Mouse (Mus musculus) gastrocnemius, adult 8-10 months (tissue): ENCODE data around the gene Gm27021. TPM values are rescaled to one million over a fixed set of nuclear protein-coding genes. Genes with fewer than 3 reads are reported as not detected.

ENCODE experiments used
- DNase-seq, 2 experiments: peaks; one replicate each; pipeline ENCODE4 v3.0.0; 2022; ENCODE audit warnings: low spot score in 2 of 2
- total RNA-seq, 4 experiments: library from RNA; stranded (reverse); gene quantifications; 2 replicates each; pipeline ENCODE4 v1.2.4; 2022

The Gm27021 gene
- total RNA-seq, 4 experiments from 2014 or later = not detected

DNA sequence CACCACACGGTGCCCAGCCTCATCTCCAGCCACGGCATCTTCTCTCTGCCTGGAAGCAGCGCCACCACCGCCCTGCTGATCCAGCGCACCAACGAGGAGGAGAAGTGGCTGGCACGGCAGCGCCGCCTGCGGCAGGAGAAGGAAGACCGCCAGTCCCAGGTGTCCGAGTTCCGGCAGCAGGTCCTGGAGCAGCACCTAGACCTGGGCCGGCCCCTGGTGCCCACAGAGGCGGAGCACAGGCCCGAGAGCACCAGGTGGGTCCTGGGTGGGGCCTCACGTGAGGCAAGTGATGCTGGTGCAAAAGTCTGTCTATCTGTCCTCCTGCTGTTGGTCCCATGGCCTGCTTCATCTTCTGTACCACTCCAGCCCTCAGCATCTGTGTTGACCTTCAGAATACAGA, 98.8 kb downstream of the Gm27021 start:
- no peak for DNase-seq

DNA sequence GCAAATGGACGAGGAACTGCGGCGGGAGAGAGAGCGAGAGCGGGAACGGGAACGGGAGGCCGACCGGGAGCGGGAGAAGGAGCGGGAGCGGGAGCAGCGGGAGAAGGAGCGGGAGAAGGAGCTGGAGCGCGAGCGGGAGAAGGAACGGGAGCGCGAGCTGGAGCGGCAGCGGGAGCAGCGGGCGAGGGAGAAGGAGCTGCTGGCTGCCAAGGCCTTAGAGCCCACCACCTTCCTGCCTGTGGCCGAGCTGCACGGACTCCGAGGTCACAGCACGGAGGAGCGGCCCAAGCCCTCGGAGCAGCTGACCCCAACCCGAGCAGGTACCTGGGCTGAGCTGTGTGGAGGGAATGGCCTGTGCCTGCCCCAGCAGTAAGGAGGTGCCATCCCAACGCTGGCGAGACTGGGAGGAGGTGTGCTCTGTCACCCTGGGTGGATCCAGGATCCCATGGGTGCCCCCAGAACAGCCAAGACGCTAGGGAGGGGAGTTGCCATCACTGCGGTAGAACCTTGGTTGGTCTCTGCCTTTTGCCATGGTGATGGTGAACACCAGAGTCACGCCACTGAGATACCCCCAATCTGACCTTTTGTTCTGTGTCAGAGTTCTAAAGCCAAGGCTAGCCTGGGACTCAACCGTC, 99.6 kb downstream of the Gm27021 start:
- no peak for DNase-seq

DNA sequence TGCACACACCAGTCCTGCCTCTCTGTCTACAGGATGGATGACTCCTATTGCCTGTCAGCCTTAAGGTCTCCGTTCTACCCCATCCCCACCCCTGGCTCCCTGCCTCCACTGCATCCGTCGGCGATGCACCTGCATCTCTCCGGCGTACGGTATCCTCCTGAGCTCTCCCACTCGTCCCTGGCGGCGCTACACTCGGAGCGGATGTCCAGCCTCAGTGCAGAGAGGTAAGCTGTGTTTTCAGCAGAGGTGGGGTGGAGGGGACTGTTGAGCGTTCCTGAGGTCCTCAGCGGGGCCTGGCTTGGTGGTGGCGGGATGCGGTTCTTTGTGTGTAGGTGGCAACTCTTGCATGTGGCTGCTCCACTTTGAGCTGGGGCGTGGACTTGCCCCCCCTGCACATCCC, 100.1 kb downstream of the Gm27021 start:
- DNase-seq = no peak

DNA sequence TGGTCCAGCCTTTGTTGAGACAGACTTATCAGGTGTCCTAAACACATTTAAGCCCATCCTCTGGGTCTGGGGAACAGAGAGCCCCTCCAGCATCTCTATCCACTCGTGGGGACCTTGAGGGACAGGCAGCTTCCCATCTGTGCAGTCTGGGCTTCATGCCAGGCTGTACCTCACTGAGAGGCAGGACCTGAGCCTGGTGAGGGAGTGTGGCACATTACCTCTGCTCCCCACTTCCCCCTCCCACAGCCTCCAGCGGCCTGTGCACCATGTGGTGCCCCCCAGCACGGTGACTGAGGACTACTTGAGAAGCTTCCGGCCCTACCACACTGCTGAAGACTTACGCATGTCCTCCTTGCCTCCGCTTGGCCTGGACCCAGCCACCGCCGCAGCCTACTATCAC, 101.2 kb downstream of the Gm27021 start:
- no peak for DNase-seq

DNA sequence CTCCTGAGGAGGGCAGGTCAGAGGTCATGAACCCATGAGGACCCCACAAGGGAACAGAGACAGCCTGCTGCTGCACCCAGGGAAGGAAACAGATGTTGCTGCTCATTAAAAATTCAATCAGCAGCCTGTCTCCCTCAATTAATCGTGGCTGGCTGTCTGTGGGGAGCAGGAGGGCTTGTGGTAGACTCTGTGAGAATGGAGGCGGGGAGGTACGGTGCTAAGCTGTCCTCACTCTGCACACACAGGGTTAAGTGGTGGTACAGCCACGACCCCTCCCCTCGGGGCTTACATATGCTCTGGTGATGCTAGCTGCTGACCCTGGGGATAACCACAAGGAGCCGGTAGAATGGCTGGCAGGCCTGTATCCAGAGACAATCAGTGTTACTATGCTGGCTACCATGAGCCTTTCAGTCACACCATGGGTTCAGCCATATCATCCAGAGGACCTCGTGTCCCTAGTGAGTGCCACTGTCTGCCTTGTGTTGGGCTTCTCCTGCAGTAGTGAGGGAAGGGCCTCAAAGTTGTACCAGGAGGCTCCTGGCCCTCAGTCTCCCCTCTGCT, 102.6 kb downstream of the Gm27021 start:
- DNase-seq = no peak

DNA sequence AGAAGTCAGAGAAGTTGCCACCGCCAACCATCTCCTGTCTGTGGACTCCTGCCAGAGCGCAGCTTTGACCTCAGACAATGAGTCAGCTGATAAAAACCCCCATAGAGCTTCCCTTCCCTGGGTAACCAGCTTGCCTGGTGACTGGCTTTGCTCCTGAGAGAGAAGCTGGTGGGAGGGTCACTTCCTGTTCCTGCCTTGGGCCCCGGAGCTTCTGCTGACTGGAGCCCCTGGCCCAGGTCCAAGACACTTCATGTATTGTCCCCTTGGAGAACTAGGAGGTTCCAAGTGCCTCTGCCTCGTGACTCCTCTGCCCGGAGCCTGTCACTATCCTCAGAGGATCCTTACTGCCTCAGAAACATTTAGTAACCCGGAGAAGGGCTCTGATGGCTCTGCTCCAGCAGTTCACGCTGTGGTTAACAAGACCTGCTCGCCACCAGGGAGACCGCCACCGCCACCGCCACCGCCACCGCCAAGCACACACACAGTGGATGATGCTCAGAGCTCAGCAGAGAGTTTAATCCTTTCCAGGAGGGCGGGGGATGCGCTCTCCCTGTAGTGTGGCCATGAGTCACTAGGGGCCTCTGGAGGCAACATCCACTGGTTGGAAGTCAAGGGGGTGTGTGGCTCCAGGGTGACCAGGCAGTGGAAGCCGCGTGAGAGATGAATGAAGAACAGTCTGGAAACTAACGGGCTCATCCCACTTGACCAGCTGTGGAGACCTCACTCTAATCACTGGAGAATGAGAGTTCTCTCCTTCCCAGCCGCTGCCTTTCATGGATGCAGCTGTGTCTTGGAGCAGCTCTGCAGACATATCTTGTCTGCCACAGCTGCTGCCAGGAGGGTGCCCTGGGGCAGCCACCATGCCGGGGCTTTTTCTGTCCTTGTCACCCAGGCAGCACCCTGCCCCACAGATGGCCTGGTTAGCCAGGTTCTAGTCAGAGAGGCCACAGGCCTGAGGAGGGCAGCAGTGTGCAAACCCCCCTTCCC, 103.7 kb downstream of the Gm27021 start:
- peak; percentile 69 to 76 for DNase-seq

DNA sequence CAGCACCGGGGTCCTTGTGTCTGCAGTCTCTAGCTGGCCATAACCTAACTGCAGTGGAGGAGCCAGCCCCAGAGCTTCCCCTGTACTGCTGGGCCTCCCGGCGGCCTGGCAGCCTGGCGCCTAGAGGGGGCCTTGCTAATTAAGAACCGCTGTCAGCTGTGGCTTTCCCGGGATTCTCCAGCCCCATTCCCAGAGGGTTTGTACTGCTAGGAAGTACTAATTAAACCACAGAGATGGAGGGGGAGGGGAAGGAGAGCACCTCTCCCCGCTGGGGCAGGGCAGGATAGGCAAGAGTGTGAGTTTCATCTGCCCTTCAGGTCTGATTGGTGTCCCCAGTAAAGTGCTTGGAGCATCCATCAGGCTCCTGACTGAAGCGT, 104.5 kb downstream of the Gm27021 start:
- no peak for DNase-seq

DNA sequence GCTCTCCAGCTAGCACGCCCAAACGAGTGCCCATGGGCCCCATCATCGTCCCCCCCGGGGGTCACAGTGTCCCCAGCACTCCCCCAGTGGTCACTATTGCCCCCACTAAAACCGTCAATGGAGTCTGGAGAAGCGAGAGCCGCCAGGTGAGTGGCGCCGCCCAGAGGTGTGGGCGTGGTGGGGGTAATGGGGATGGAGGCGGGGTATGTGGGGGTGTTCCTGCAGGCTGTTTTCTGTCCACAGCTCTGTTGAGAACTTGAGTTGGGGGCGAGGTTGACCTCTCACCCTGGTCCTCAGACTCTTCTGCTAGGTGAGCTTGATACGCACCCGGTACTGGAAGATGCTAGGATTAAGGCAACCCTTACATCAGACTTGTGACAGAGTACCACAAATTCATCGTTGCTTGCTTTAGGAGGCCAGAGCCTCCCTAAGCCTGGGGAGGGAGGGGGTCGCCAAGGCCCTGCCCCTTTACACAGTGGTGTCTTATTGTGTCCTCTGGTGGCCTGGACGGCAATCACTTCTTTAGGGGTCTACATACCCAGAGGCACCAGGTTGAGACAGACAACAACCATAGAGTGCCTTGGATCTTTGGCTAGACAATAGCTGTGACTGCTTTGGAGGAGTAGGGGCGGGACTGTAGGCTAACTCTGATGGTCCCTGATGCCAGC, 105.1 kb downstream of the Gm27021 start:
- no peak for DNase-seq

DNA sequence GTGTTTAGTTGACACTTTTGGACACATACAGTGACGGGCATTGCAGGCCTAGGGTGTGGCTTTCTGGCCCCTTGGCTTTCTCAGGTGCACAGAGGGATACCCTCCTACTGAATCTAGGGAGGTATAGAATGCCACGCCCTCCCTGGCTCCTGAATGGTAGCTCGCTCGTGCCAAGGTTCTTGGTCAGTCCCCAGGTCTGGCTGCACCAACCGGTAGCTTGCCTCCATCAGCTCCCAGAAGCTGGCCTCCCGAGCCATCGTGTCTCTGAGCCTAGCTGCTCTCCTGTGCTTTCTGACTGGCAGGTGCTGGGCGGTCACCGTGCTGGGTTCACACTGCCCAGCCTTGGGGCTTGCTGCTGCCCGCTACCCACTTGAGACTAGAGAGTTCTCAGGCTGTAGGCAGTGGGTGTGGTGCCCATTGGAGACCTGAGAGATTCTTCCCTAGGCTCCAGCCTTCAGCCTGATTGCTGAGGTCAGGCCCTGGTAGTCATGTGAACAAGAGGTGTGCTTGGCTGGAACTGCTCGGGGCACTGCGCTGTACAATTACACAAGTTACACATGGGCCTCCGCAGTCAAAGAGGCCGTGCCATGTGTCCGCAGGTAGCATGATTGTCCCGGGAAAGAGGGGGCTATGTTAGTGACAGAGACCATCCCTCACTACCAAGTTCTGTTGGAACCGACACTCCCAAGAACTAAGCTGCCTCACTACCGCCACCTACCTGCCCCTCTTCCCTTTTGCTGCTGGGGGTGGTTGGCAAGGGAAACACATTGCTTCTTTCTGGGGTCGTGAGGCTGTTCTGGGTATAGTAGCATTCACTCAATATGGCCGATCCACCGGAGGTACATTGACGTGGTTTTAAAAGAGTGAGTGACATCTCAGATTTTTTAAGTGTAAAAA, 106.1 kb downstream of the Gm27021 start:
- DNase-seq = no peak

DNA sequence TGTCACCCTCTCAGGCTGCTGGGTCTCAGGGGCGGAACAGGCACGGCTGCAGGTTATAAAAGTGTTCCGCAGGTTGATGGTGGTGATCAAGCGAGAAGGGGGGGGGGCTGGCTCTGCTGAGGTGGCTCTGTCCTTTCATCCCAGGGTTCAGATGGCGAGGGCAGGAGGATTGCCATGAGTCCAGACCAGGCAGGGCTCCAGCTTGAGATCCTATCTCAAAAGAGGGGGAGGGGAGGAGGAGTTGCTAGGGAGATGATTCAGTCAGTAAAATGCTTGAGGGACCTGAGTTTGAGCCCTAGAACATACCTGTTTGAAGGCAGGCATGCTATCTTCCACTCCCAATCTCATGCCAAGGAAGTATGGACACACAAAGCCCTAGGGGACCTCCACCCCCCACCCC, 107.3 kb downstream of the Gm27021 start:
- DNase-seq = no peak

DNA sequence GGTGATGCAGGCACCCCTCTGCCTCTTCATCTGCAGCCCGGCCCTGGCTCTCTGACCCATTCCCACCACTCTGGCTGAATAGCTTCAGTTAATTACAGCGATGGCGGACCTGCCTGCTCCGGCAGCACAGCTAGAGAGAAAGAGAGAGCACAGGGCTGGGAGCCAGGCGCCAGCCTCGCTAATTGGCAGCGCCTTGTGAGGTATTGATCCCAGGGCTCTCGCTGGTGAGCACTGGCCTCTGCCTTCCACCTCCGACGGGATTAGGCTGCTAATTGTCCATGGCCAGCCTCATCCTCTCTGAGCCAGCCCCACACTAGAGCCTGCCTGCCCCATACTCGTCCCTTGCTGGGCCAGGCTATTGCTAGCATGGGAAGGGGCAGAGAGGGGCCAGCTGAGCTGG, 108.2 kb downstream of the Gm27021 start:
- no peak for DNase-seq

Other genes with a start within 250 kb of the Gm27021 start
- gene Gins2, start 78.8 kb downstream of the Gm27021 start, total RNA-seq = under 1 TPM in 3 of 4 experiments, not detected in 1; 0.09 to 0.43 (median 0.36) TPM
- 1 to 10 TPM in 2 of 4 experiments, under 1 TPM in 1, not detected in 1; 0.89 to 1.1 (median 1.1) TPM for gene 1190005I06Rik, start 20.4 kb downstream of the Gm27021 start, total RNA-seq
- gene Cox4i1, start 143 bp upstream of the Gm27021 start, total RNA-seq = 1,000 to 10,000 TPM; 1,398 to 1,509 (median 1,471) TPM
- 10 to 100 TPM; 18.7 to 29.5 (median 25.8) TPM for gene Emc8, start 494 bp upstream of the Gm27021 start, total RNA-seq
- 10 to 100 TPM in 2 of 4 experiments, 1 to 10 TPM in 2; 8.9 to 12.0 (median 10.7) TPM for gene Irf8, start 68.3 kb upstream of the Gm27021 start, total RNA-seq